Mouse (Mus musculus) stomach, embryonic 15.5 days (tissue): Measurements from ENCODE around the gene Ptn. TPM values are rescaled to one million over a fixed set of nuclear protein-coding genes. Genes with fewer than 3 reads are reported as not detected.
A peak's percentile ranks its signal among the peaks of the same experiment; 100 is the strongest.
"Not testable (repeated sequence)": the region's sequence is repeated elsewhere in the genome, so short reads cannot be mapped to it uniquely, and the experiment has no call there.

Experiments
- ATAC-seq: fragments of 200-750 bp; cut with Nextera tagmentation; 2 replicates; pipeline ENCODE4 v1.8.0; 2017; ENCODE audit warnings: low read depth, moderate number of reproducible peaks, moderate TSS enrichment; ENCODE audit not compliant: insufficient read depth, low FRiP score
- H3K27ac ChIP-seq: fragments of 300-500 bp; sonication (generic); 2 replicates; pipeline ENCODE4 v1.5.1; 2015; ENCODE audit warnings: mild to moderate bottlenecking, inconsistent platforms
- H3K27me3 ChIP-seq: fragments of 300-500 bp; sonication (generic); replicated peaks from 2 replicates; pipeline ENCODE4 v1.6.1; 2015; ENCODE audit warnings: inconsistent platforms
- H3K36me3 ChIP-seq: fragments of 300-500 bp; sonication (generic); 2 replicates; pipeline ENCODE4 v1.6.1; 2015; ENCODE audit warnings: inconsistent platforms
- H3K4me1 ChIP-seq: fragments of 300-500 bp; sonication (generic); 2 replicates; pipeline ENCODE4 v1.6.1; 2015; ENCODE audit warnings: inconsistent platforms
- H3K4me2 ChIP-seq: fragments of 300-500 bp; sonication (generic); 2 replicates; pipeline ENCODE4 v1.6.1; 2015; ENCODE audit warnings: mild to moderate bottlenecking, inconsistent platforms
- H3K4me3 ChIP-seq: fragments of 300-500 bp; sonication (generic); replicated peaks from 2 replicates; pipeline ENCODE4 v1.5.1; 2015; ENCODE audit warnings: inconsistent platforms
- H3K9ac ChIP-seq: fragments of 300-500 bp; sonication (generic); 2 replicates; pipeline ENCODE4 v1.6.1; 2015; ENCODE audit warnings: inconsistent platforms
- H3K9me3 ChIP-seq: fragments of 300-500 bp; sonication (generic); 2 replicates; pipeline ENCODE4 v1.6.1; 2016; ENCODE audit warnings: inconsistent platforms
- WGBS: fragments of 180-500 bp; shearing (Covaris S2); methylation state at CpG from one replicate; pipeline ENCODE4 v1.1.7; 2015; 5-methylcytosine and 5-hydroxymethylcytosine counted together
- polyA plus RNA-seq: library from polyadenylated mRNA; unstranded; fragments of >200 nt; fragmentation: Nextera tagmentation; extraction: Ambion mirVana; gene quantifications from 2 replicates; pipeline ENCODE4 v1.2.1, GENCODE M21; 2015

Ptn gene
- polyA plus RNA-seq, 1 experiment from 2014 or later: 390 TPM

GRCm38 (mm10) chr6:36735622-36736021 is 74.4 kb downstream of the Ptn start:
- WGBS: 69% methylated on average over 4 of the region's 4 CpGs

GRCm38 (mm10) chr6:36729811-36730210 is 80.2 kb downstream of the Ptn start:
- not testable (repeated sequence) for H3K9me3 ChIP-seq, H3K4me2 ChIP-seq, H3K4me3 ChIP-seq, ATAC-seq, H3K9ac ChIP-seq, H3K27me3 ChIP-seq, H3K27ac ChIP-seq, H3K4me1 ChIP-seq
- peaks cover 25% of the 10 kb centered on the region for H3K36me3 ChIP-seq
- 92% methylated on average over 7 of the region's 7 CpGs for WGBS

More at GRCm38 (mm10) chr6:36735622-36736021, 74.4 kb downstream of the Ptn start:
- not testable (repeated sequence) for H3K27ac ChIP-seq, H3K4me3 ChIP-seq, ATAC-seq, H3K27me3 ChIP-seq, H3K4me1 ChIP-seq, H3K9me3 ChIP-seq, H3K9ac ChIP-seq, H3K4me2 ChIP-seq
- peaks cover 28% of the 10 kb centered on the region for H3K36me3 ChIP-seq

- no peak overlapping the region for H3K9ac ChIP-seq
- H3K27me3 ChIP-seq: no peaks in the 10 kb centered on the region
- peaks cover 14% of the 10 kb centered on the region for H3K36me3 ChIP-seq
- H3K27ac ChIP-seq: no peak overlapping the region
- no peaks in the 10 kb centered on the region; the same call in 1 of the 2 replicates for H3K4me1 ChIP-seq
- ATAC-seq: no peak
- H3K4me3 ChIP-seq: no peak overlapping the region
- WGBS: 72% methylated on average over 7 of the region's 7 CpGs
- H3K4me2 ChIP-seq: no peak overlapping the region
- 0 out of 2 replicates have a peak, but pooled peaks cover 3% of the 10 kb centered on the region for H3K9me3 ChIP-seq
These were observed 81.9 kb downstream of the Ptn start for GRCm38 (mm10) chr6:36728079-36728478.

GRCm38 (mm10) chr6:36725509-36726160 is 84.4 kb downstream of the Ptn start:
- no peaks in the 10 kb centered on the region for H3K36me3 ChIP-seq
- H3K9ac ChIP-seq: no peak overlapping the region
- WGBS: 50% methylated on average over 3 of the region's 3 CpGs
- H3K4me3 ChIP-seq: no peak overlapping the region
- no peak overlapping the region for H3K27ac ChIP-seq
- no peak overlapping the region for H3K4me2 ChIP-seq
- no peaks in the 10 kb centered on the region for H3K27me3 ChIP-seq
- no peaks in the 10 kb centered on the region for H3K9me3 ChIP-seq
- no peak for ATAC-seq
- H3K4me1 ChIP-seq: no peaks in the 10 kb centered on the region; the same call in 1 of the 2 replicates

- no peaks in the 10 kb centered on the region for H3K9me3 ChIP-seq
- no peaks in the 10 kb centered on the region for H3K36me3 ChIP-seq
- WGBS: 45% methylated on average over 5 of the region's 5 CpGs
- 0 out of 2 replicates have a peak overlapping the region, but pooled peaks have one; percentile 19 for H3K27ac ChIP-seq
- H3K27me3 ChIP-seq: no peaks in the 10 kb centered on the region
- no peaks in the 10 kb centered on the region; the same call in 1 of the 2 replicates for H3K4me1 ChIP-seq
- ATAC-seq: 0 out of 2 replicates have a peak, but pooled peaks have one; percentile 50
- no peak overlapping the region for H3K9ac ChIP-seq
- no peak overlapping the region for H3K4me2 ChIP-seq
- no peak overlapping the region for H3K4me3 ChIP-seq
These were observed 87.1 kb downstream of the Ptn start for GRCm38 (mm10) chr6:36722769-36723549.

GRCm38 (mm10) chr6:36713329-36713728 is 96.7 kb downstream of the Ptn start:
- Histone ChIP-seq H3K27ac (no peak overlapping the region), H3K4me3 (no peak overlapping the region), H3K27me3 (no peaks in the 10 kb centered on the region), H3K36me3 (no peaks in the 10 kb centered on the region), H3K4me2 (no peak overlapping the region), H3K9ac (no peak overlapping the region), H3K9me3 (no peaks in the 10 kb centered on the region), H3K4me1 (no peaks in the 10 kb centered on the region)
- no peak for ATAC-seq
- WGBS: 97% methylated on average over 4 of the region's 4 CpGs

- Histone ChIP-seq H3K4me1 (no peaks in the 10 kb centered on the region), H3K36me3 (no peaks in the 10 kb centered on the region), H3K9ac (no peak overlapping the region), H3K4me3 (no peak overlapping the region), H3K9me3 (no peaks in the 10 kb centered on the region), H3K4me2 (no peak overlapping the region), H3K27ac (no peak overlapping the region), H3K27me3 (no peaks in the 10 kb centered on the region)
- 46% methylated on average over 3 of the region's 3 CpGs for WGBS
- no peak for ATAC-seq
These were observed 114.5 kb downstream of the Ptn start for GRCm38 (mm10) chr6:36695481-36695880.

GRCm38 (mm10) chr6:36691497-36691896 is 118.5 kb downstream of the Ptn start:
- no peak overlapping the region for H3K4me3 ChIP-seq
- H3K4me1 ChIP-seq: no peaks in the 10 kb centered on the region
- ATAC-seq: peak; percentile 50; the same call in 1 of the 2 replicates
- 23% methylated on average over 1 of the region's 1 CpGs for WGBS
- no peak overlapping the region for H3K4me2 ChIP-seq
- no peak overlapping the region for H3K9ac ChIP-seq
- H3K27me3 ChIP-seq: no peaks in the 10 kb centered on the region
- no peaks in the 10 kb centered on the region for H3K36me3 ChIP-seq
- H3K27ac ChIP-seq: no peak overlapping the region
- H3K9me3 ChIP-seq: no peaks in the 10 kb centered on the region

- H3K4me3 ChIP-seq: no peak overlapping the region
- H3K36me3 ChIP-seq: no peaks in the 10 kb centered on the region
These were observed 119.1 kb downstream of the Ptn start for GRCm38 (mm10) chr6:36690941-36691340.

GRCm38 (mm10) chr6:36676710-36677691 is 133.0 kb downstream of the Ptn start:
- no peaks in the 10 kb centered on the region for H3K4me1 ChIP-seq
- peak; percentile 43; the same call in 1 of the 2 replicates for ATAC-seq
- H3K4me3 ChIP-seq: no peak overlapping the region
- no peaks in the 10 kb centered on the region for H3K36me3 ChIP-seq
- H3K9ac ChIP-seq: no peak overlapping the region
- no peaks in the 10 kb centered on the region for H3K9me3 ChIP-seq
- no peak overlapping the region for H3K4me2 ChIP-seq
- H3K27me3 ChIP-seq: no peaks in the 10 kb centered on the region
- 28% methylated on average over 8 of the region's 8 CpGs for WGBS
- H3K27ac ChIP-seq: peak overlapping the region; percentile 21; the same call in 1 of the 2 replicates

More at GRCm38 (mm10) chr6:36690941-36691340, 119.1 kb downstream of the Ptn start:
- H3K9me3 ChIP-seq: no peaks in the 10 kb centered on the region
- no peak overlapping the region for H3K9ac ChIP-seq
- no peak for ATAC-seq
- 78% methylated on average over 4 of the region's 4 CpGs for WGBS
- H3K27me3 ChIP-seq: no peaks in the 10 kb centered on the region
- no peak overlapping the region for H3K4me2 ChIP-seq
- no peaks in the 10 kb centered on the region for H3K4me1 ChIP-seq
- H3K27ac ChIP-seq: no peak overlapping the region

- Histone ChIP-seq H3K9me3 (no peaks in the 10 kb centered on the region), H3K4me1 (no peaks in the 10 kb centered on the region), H3K36me3 (no peaks in the 10 kb centered on the region), H3K4me2 (no peak overlapping the region), H3K27me3 (no peaks in the 10 kb centered on the region), H3K4me3 (no peak overlapping the region), H3K27ac (peak overlapping the region; percentile 3; the same call in 1 of the 2 replicates), H3K9ac (no peak overlapping the region)
- 76% methylated on average over 11 of the region's 11 CpGs for WGBS
- ATAC-seq: no peak
These were observed 137.4 kb downstream of the Ptn start for GRCm38 (mm10) chr6:36672399-36673221.
